7 mouse cellular contexts compared by ENCODE assay signal in genomic region chr3:90083698-90084324, GRCm38 (mm10). TPM values are rescaled to one million over a fixed set of nuclear protein-coding genes. Genes with fewer than 3 reads are reported as not detected.
DNase-seq lines count a peak whose midpoint lies in the region; ATAC-seq and TF ChIP-seq lines count a peak whose summit lies in the region.

No protein-coding gene starts in this region.

- peak overlapping the region; percentile 83 for H3K27ac ChIP-seq in liver, adult 2 months (replicated peaks; ENCODE audit: insufficient read depth, low read depth, low read length)
- 0 out of 2 replicates have a peak overlapping the region, but pooled peaks have one; percentile 0 for H3K27ac ChIP-seq in embryonic facial prominence, embryonic 11.5 days (replicated peaks; ENCODE audit: low read depth, low read length)
- H3K27ac ChIP-seq in intestine, embryonic 16.5 days (ENCODE audit: low read length), result peak overlapping the region; percentile 88
- peak overlapping the region; percentile 49 for H3K27ac ChIP-seq in midbrain, embryonic 14.5 days (replicated peaks; ENCODE audit: low read depth, low read length)

- H3K9me3 ChIP-seq in embryonic facial prominence, embryonic 11.5 days (replicated peaks; ENCODE audit: control insufficient read depth, low read length), result no peaks in the 10 kb centered on the region
- H3K9me3 ChIP-seq in intestine, embryonic 16.5 days (ENCODE audit: control insufficient read depth, low read length), result no peaks in the 10 kb centered on the region
- H3K9me3 ChIP-seq in midbrain, embryonic 14.5 days (ENCODE audit: control insufficient read depth, low read length), result no peaks in the 10 kb centered on the region

- H3K27me3 ChIP-seq in liver, adult 2 months (ENCODE audit: control insufficient read depth, insufficient read depth, low read length), result no peaks in the 10 kb centered on the region
- no peaks in the 10 kb centered on the region for H3K27me3 ChIP-seq in embryonic facial prominence, embryonic 11.5 days (ENCODE audit: control insufficient read depth, insufficient read depth, low read length)
- no peaks in the 10 kb centered on the region for H3K27me3 ChIP-seq in intestine, embryonic 16.5 days (replicated peaks; ENCODE audit: control insufficient read depth, insufficient read depth, low read length)
- H3K27me3 ChIP-seq in midbrain, embryonic 14.5 days (ENCODE audit: control insufficient read depth, insufficient read depth, low read length), result no peaks in the 10 kb centered on the region

- no peak overlapping the region for H3K9ac ChIP-seq in liver, adult 2 months (ENCODE audit: low read depth, low read length)
- H3K9ac ChIP-seq in embryonic facial prominence, embryonic 11.5 days (replicated peaks; ENCODE audit: low read length), result no peak overlapping the region
- H3K9ac ChIP-seq in intestine, embryonic 16.5 days (ENCODE audit: low read depth, low read length), result peak overlapping the region; percentile 53; the same call in 1 of the 2 replicates
- peak overlapping the region; percentile 23; the same call in 1 of the 2 replicates for H3K9ac ChIP-seq in midbrain, embryonic 14.5 days (replicated peaks; ENCODE audit: low read length)

- peak; percentile 56 for DNase-seq in liver, adult 2 months (ENCODE audit: extremely low read depth, low read depth, low spot score)
- DNase-seq in liver, result no peak
- no peak for DNase-seq in embryonic facial prominence, embryonic 11.5 days (ENCODE audit: low spot score)
- DNase-seq in midbrain, embryonic 14.5 days, result peak; percentile 31
- no peak for DNase-seq in cerebellum, postnatal 14 days
- no peak for DNase-seq in thymus, adult 18-20 months

- no peak for TF ChIP-seq CTCF in liver, adult 2 months (IDR thresholded peaks at IDR 0.05; ENCODE audit: low read depth, low read length)

- 6% methylated on average over 3 of the region's 3 CpGs for WGBS in liver, adult 2 months
- WGBS in embryonic facial prominence, embryonic 11.5 days, result 51% methylated on average over 3 of the region's 3 CpGs
- 33% methylated on average over 3 of the region's 3 CpGs for WGBS in intestine, embryonic 16.5 days
- 38% methylated on average over 3 of the region's 3 CpGs for WGBS in midbrain, embryonic 14.5 days

- peaks cover 25% of the 10 kb centered on the region; the same call in 1 of the 2 replicates for H3K79me2 ChIP-seq in liver, adult 2 months (ENCODE audit: control insufficient read depth, insufficient read depth, low read length)

- H3K4me1 ChIP-seq in liver, adult 2 months (ENCODE audit: control insufficient read depth, insufficient read depth, low read length), result peaks cover 38% of the 10 kb centered on the region
- no peaks in the 10 kb centered on the region; the same call in 1 of the 2 replicates for H3K4me1 ChIP-seq in embryonic facial prominence, embryonic 11.5 days (ENCODE audit: control insufficient read depth, insufficient read depth, low read length)
- peaks cover 30% of the 10 kb centered on the region for H3K4me1 ChIP-seq in intestine, embryonic 16.5 days (ENCODE audit: control insufficient read depth, insufficient read depth, low read length)
- H3K4me1 ChIP-seq in midbrain, embryonic 14.5 days (ENCODE audit: control insufficient read depth, insufficient read depth, low read length), result peaks cover 34% of the 10 kb centered on the region

- no peak for ATAC-seq in embryonic facial prominence, embryonic 11.5 days (replicated peaks; ENCODE audit: insufficient number of reproducible peaks, low FRiP score, low TSS enrichment, low read depth)
- ATAC-seq in intestine, embryonic 16.5 days, result no peak
- ATAC-seq in midbrain, embryonic 14.5 days (ENCODE audit: low FRiP score, low TSS enrichment), result no peak

- no peak overlapping the region for H3K4me3 ChIP-seq in liver, adult 2 months (ENCODE audit: insufficient read depth, low read depth, low read length)
- H3K4me3 ChIP-seq in embryonic facial prominence, embryonic 11.5 days (ENCODE audit: low read depth, low read length), result 0 out of 2 replicates have a peak overlapping the region, but pooled peaks have one; percentile 3
- peak overlapping the region; percentile 86 for H3K4me3 ChIP-seq in intestine, embryonic 16.5 days (ENCODE audit: low read length)
- no peak overlapping the region for H3K4me3 ChIP-seq in midbrain, embryonic 14.5 days (replicated peaks; ENCODE audit: low read depth, low read length)

- TF ChIP-seq POLR2A in liver, adult 2 months (IDR thresholded peaks at IDR 0.05; ENCODE audit: extremely low read depth, insufficient read depth, low read length), result no peak

- H3K36me3 ChIP-seq in liver, adult 2 months (ENCODE audit: control insufficient read depth, insufficient read depth, low read length), result peaks cover 19% of the 10 kb centered on the region
- peaks cover 2% of the 10 kb centered on the region for H3K36me3 ChIP-seq in embryonic facial prominence, embryonic 11.5 days (replicated peaks; ENCODE audit: control insufficient read depth, insufficient read depth, low read depth, low read length)
- H3K36me3 ChIP-seq in intestine, embryonic 16.5 days (ENCODE audit: control insufficient read depth, insufficient read depth, low read length), result peaks cover 8% of the 10 kb centered on the region
- H3K36me3 ChIP-seq in midbrain, embryonic 14.5 days (ENCODE audit: control insufficient read depth, insufficient read depth, low read length), result peaks cover 23% of the 10 kb centered on the region

- no peak overlapping the region for H3K4me2 ChIP-seq in embryonic facial prominence, embryonic 11.5 days (ENCODE audit: low read depth, low read length)
- peak overlapping the region; percentile 53 for H3K4me2 ChIP-seq in intestine, embryonic 16.5 days (ENCODE audit: low read depth, low read length)
- H3K4me2 ChIP-seq in midbrain, embryonic 14.5 days (ENCODE audit: low read length), result peak overlapping the region; percentile 19; the same call in 1 of the 2 replicates

RNA-seq across cellular contexts. Expression of gene Tpm3, which starts 11.4 kb away (rescaled TPM):
- total RNA-seq in liver, adult 2 months (2014; rRNA removed), result 53.4 and 56.2 TPM in 2 replicates
- 36.4 and 43.0 TPM in 2 replicates for polyA plus RNA-seq in liver, adult 2 months (2012; rRNA removed)
- 551 and 574 TPM in 2 replicates for polyA plus RNA-seq in embryonic facial prominence, embryonic 11.5 days (2014; fragmentation: Nextera tagmentation; extraction: Ambion mirVana)
- 532 and 565 TPM in 2 replicates for polyA plus RNA-seq in intestine, embryonic 16.5 days (2015; fragmentation: Nextera tagmentation; extraction: Ambion mirVana)
- 333 and 357 TPM in 2 replicates for polyA plus RNA-seq in midbrain, embryonic 14.5 days (2014; fragmentation: Nextera tagmentation; extraction: Ambion mirVana)

RNA-seq across cellular contexts. Expression of gene Nup210l, which starts 20.1 kb away (rescaled TPM):
- total RNA-seq in liver, adult 2 months (2014; rRNA removed), result 0.07 and 0.09 TPM in 2 replicates
- 0.01 and 0.02 TPM in 2 replicates for polyA plus RNA-seq in liver, adult 2 months (2012; rRNA removed)
- 0.42 and 0.45 TPM in 2 replicates for polyA plus RNA-seq in embryonic facial prominence, embryonic 11.5 days (2014; fragmentation: Nextera tagmentation; extraction: Ambion mirVana)
- polyA plus RNA-seq in intestine, embryonic 16.5 days (2015; fragmentation: Nextera tagmentation; extraction: Ambion mirVana), result 0.16 and 0.17 TPM in 2 replicates
- polyA plus RNA-seq in midbrain, embryonic 14.5 days (2014; fragmentation: Nextera tagmentation; extraction: Ambion mirVana), result 0.18 and 0.61 TPM in 2 replicates

RNA-seq across cellular contexts. Expression of gene Ubap2l, which starts 31.4 kb away (rescaled TPM):
- 32.6 and 36.5 TPM in 2 replicates for total RNA-seq in liver, adult 2 months (2014; rRNA removed)
- polyA plus RNA-seq in liver, adult 2 months (2012; rRNA removed), result 37.7 and 46.3 TPM in 2 replicates
- 221 and 227 TPM in 2 replicates for polyA plus RNA-seq in embryonic facial prominence, embryonic 11.5 days (2014; fragmentation: Nextera tagmentation; extraction: Ambion mirVana)
- 122 and 146 TPM in 2 replicates for polyA plus RNA-seq in intestine, embryonic 16.5 days (2015; fragmentation: Nextera tagmentation; extraction: Ambion mirVana)
- polyA plus RNA-seq in midbrain, embryonic 14.5 days (2014; fragmentation: Nextera tagmentation; extraction: Ambion mirVana), result 126 and 174 TPM in 2 replicates

RNA-seq across cellular contexts. Expression of gene 4933434E20Rik, which starts 32.4 kb away (rescaled TPM):
- total RNA-seq in liver, adult 2 months (2014; rRNA removed), result 64.7 and 67.9 TPM in 2 replicates
- polyA plus RNA-seq in liver, adult 2 months (2012; rRNA removed), result 23.4 and 24.2 TPM in 2 replicates
- 171 and 176 TPM in 2 replicates for polyA plus RNA-seq in embryonic facial prominence, embryonic 11.5 days (2014; fragmentation: Nextera tagmentation; extraction: Ambion mirVana)
- polyA plus RNA-seq in intestine, embryonic 16.5 days (2015; fragmentation: Nextera tagmentation; extraction: Ambion mirVana), result 194 and 199 TPM in 2 replicates
- polyA plus RNA-seq in midbrain, embryonic 14.5 days (2014; fragmentation: Nextera tagmentation; extraction: Ambion mirVana), result 229 and 241 TPM in 2 replicates

Comparison
In these comparisons a context has a peak if more than half of its experiments do, and no peak if none do; other contexts are left out.
1. DNase-seq: peak in liver, adult 2 months (single experiment) and midbrain, embryonic 14.5 days (single experiment); none in liver (single experiment), embryonic facial prominence, embryonic 11.5 days (single experiment), cerebellum, postnatal 14 days (0 of 2) and thymus, adult 18-20 months (0 of 2).
2. H3K27ac ChIP-seq: peak in every context shown above with its lines; median percentile 88 in intestine, embryonic 16.5 days; 83 in liver, adult 2 months; 49 in midbrain, embryonic 14.5 days; 0 in embryonic facial prominence, embryonic 11.5 days.
3. H3K4me3 ChIP-seq: peak in embryonic facial prominence, embryonic 11.5 days (single experiment) and intestine, embryonic 16.5 days (single experiment); none in liver, adult 2 months (single experiment) and midbrain, embryonic 14.5 days (single experiment).
4. H3K9ac ChIP-seq: peak in intestine, embryonic 16.5 days (single experiment) and midbrain, embryonic 14.5 days (single experiment); none in liver, adult 2 months (single experiment) and embryonic facial prominence, embryonic 11.5 days (single experiment).